Mouse (Mus musculus): Measurements from ENCODE around the gene Sp3.
"Not testable (repeated sequence)": the region's sequence is repeated elsewhere in the genome, so short reads cannot be mapped to it uniquely, and the experiment has no call there.

Gene Sp3

GRCm38 (mm10) chr2:72980337-72981074, at the start of gene Sp3:
Gene Sp3 (minus strand): TSS chr2:72980446.
- DNase-seq = peak; percentile 95

GRCm38 (mm10) chr2:73029846-73030245, 49.6 kb upstream of the Sp3 start:
- DNase-seq = no peak

GRCm38 (mm10) chr2:73028019-73028418, 47.8 kb upstream of the Sp3 start:
- DNase-seq = no peak

GRCm38 (mm10) chr2:73027126-73027525, 46.9 kb upstream of the Sp3 start:
- DNase-seq = no peak

GRCm38 (mm10) chr2:73023803-73024202, 43.6 kb upstream of the Sp3 start:
- DNase-seq = no peak

- DNase-seq = no peak
These were observed 40.8 kb upstream of the Sp3 start for GRCm38 (mm10) chr2:73021046-73021445.

GRCm38 (mm10) chr2:73019371-73020146, 39.3 kb upstream of the Sp3 start:
- no peak for DNase-seq

- DNase-seq = not testable (repeated sequence)
These were observed 33.8 kb upstream of the Sp3 start for GRCm38 (mm10) chr2:73014063-73014462.

- peak; percentile 47 for DNase-seq
These were observed 32.4 kb upstream of the Sp3 start for GRCm38 (mm10) chr2:73012636-73013035.

- DNase-seq = no peak
These were observed 27.2 kb upstream of the Sp3 start for GRCm38 (mm10) chr2:73007472-73007871.

GRCm38 (mm10) chr2:73005611-73006515, 25.6 kb upstream of the Sp3 start:
- no peak for DNase-seq

GRCm38 (mm10) chr2:73003751-73004717, 23.8 kb upstream of the Sp3 start:
- peak; percentile 61 for DNase-seq

- DNase-seq = peak; percentile 83
These were observed 22.8 kb upstream of the Sp3 start for GRCm38 (mm10) chr2:73003049-73003448.

- no peak for DNase-seq
These were observed 22.2 kb upstream of the Sp3 start for GRCm38 (mm10) chr2:73002451-73002850.

- peak; percentile 36 for DNase-seq
These were observed 21.7 kb upstream of the Sp3 start for GRCm38 (mm10) chr2:73001994-73002393.

GRCm38 (mm10) chr2:73000194-73000593, 19.9 kb upstream of the Sp3 start:
- no peak for DNase-seq

- no peak for DNase-seq
These were observed 17.3 kb upstream of the Sp3 start for GRCm38 (mm10) chr2:72997586-72997985.

GRCm38 (mm10) chr2:72996808-72997378, 16.6 kb upstream of the Sp3 start:
- DNase-seq = peak; percentile 84

GRCm38 (mm10) chr2:72995346-72996097, 15.3 kb upstream of the Sp3 start:
- DNase-seq = peak; percentile 44

GRCm38 (mm10) chr2:72994165-72994564, 13.9 kb upstream of the Sp3 start:
- no peak for DNase-seq

GRCm38 (mm10) chr2:72992497-72992896, 12.3 kb upstream of the Sp3 start:
- DNase-seq = no peak
